Mouse (Mus musculus) heart, embryonic 12.5 days (tissue): ENCODE measurements at regions not wholly inside any gene's neighbourhood (a gene's known extent, or its start where the extent isn't known, plus 50 kb on each side); places are given as distances from the start of the nearest gene placed in this dataset.
"Not testable (repeated sequence)": the region's sequence is repeated elsewhere in the genome, so short reads cannot be mapped to it uniquely, and the experiment has no call there.

ENCODE experiments used
- ATAC-seq: fragments of 200-750 bp; cut with Nextera tagmentation; 2 replicates; pipeline ENCODE4 v1.8.0; 2017; ENCODE audit warnings: moderate TSS enrichment, moderate library complexity; ENCODE audit not compliant: insufficient number of reproducible peaks, low FRiP score
- H3K27ac ChIP-seq: fragments of 300-500 bp; sonication (generic); 2 replicates; pipeline ENCODE4 v1.5.1; 2016; ENCODE audit warnings: mild to moderate bottlenecking, moderate library complexity; ENCODE audit not compliant: poor library complexity, severe bottlenecking
- H3K27me3 ChIP-seq: fragments of 300-500 bp; sonication (generic); replicated peaks from 2 replicates; pipeline ENCODE4 v1.6.1; 2016; ENCODE audit warnings: mild to moderate bottlenecking, moderate library complexity
- H3K36me3 ChIP-seq: fragments of 300-500 bp; sonication (generic); 2 replicates; pipeline ENCODE4 v1.6.1; 2016; ENCODE audit warnings: mild to moderate bottlenecking, moderate library complexity
- H3K4me1 ChIP-seq: fragments of 300-500 bp; sonication (generic); replicated peaks from 2 replicates; pipeline ENCODE4 v1.6.1; 2016; ENCODE audit warnings: mild to moderate bottlenecking
- H3K4me2 ChIP-seq: fragments of 300-500 bp; sonication (generic); 2 replicates; pipeline ENCODE4 v1.6.1; 2016; ENCODE audit warnings: mild to moderate bottlenecking, moderate library complexity
- H3K4me3 ChIP-seq: fragments of 300-500 bp; sonication (generic); 2 replicates; pipeline ENCODE4 v1.5.1; 2016; ENCODE audit warnings: mild to moderate bottlenecking
- H3K9ac ChIP-seq: fragments of 300-500 bp; sonication (generic); 2 replicates; pipeline ENCODE4 v1.6.1; 2016; ENCODE audit warnings: mild to moderate bottlenecking, moderate library complexity
- H3K9me3 ChIP-seq: fragments of 300-500 bp; sonication (generic); replicated peaks from 2 replicates; pipeline ENCODE4 v1.6.1; 2016; ENCODE audit warnings: mild to moderate bottlenecking, moderate library complexity
- WGBS: fragments of 180-500 bp; shearing (Covaris S2); methylation state at CpG from one replicate; pipeline ENCODE4 v1.1.7; 2016; 5-methylcytosine and 5-hydroxymethylcytosine counted together

DNA sequence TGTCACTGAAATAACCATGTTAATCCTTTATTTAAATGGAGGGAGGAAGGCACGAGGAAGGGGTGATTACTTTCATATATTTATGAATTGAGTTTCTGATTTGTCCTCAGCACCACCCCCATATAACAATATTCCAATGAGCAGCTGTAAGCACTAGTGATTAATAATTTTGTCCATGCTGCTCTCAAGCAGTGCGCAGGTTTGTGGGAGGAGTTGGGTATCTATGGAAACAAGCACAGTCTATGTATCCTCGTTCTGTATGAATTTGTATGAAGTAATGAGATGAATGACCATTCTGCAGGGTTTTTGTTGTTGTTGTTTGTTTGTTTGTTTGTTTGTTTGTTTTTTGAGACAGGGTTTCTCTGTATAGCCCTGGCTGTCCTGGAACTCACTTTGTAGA lies 310.6 kb downstream of the Lrrc3b start:
- no peak for ATAC-seq
- Histone ChIP-seq H3K9ac (no peak overlapping the region), H3K4me2 (no peak overlapping the region), H3K27ac (no peak overlapping the region), H3K27me3 (no peaks in the 10 kb centered on the region), H3K4me1 (no peaks in the 10 kb centered on the region), H3K36me3 (no peaks in the 10 kb centered on the region), H3K9me3 (no peaks in the 10 kb centered on the region), H3K4me3 (no peak overlapping the region)
- WGBS, result 73% methylated on average over 3 of the region's 3 CpGs

DNA sequence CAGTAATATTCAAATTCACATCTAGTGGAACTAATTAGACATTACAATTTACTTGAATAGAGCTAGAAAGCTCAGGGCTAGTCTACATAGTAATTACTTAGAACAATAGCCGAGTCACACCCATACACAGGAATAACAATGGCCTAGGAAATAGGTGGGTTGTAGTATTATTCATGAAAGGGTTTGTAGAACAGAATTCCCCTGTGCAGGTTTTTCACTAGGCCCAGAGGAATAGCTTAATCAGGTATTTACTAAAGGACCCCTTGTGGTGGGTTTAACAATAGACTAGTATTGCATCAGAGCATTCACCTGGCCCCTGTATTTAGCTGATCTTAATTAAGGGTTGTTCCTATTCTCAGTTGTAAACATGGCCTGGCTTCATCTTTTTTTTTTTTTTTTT lies 297.9 kb downstream of the Lrrc3b start:
- not testable (repeated sequence) for H3K4me2 ChIP-seq, H3K36me3 ChIP-seq, H3K9me3 ChIP-seq, H3K27ac ChIP-seq, H3K4me3 ChIP-seq, H3K27me3 ChIP-seq, ATAC-seq, H3K4me1 ChIP-seq, H3K9ac ChIP-seq
- WGBS, result 67% methylated on average over 1 of the region's 1 CpGs

DNA sequence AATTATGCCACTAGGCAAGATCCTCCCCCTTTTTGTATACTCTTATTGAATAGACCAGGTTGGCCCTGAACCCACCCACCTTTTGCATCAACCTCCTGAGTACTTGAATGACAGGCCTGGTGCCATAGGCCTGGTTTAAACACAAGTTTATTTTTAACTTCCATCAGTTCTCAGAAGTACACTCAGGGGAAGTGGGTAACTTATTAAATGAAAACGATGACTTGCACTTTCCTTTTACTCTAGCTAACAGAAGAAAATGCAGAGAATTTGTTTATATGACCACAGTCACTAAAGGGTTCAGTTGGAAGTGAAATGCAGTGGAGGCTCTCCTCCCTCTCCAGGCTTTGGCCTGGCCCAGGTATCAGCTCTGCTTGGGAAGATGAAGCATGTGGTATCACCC lies 295.9 kb downstream of the Lrrc3b start:
- 60% methylated on average over 1 of the region's 1 CpGs for WGBS
- H3K9me3 ChIP-seq, result no peaks in the 10 kb centered on the region
- H3K27ac ChIP-seq, result no peak overlapping the region
- no peaks in the 10 kb centered on the region for H3K36me3 ChIP-seq
- no peak overlapping the region for H3K4me3 ChIP-seq
- ATAC-seq, result no peak
- no peaks in the 10 kb centered on the region for H3K4me1 ChIP-seq
- H3K4me2 ChIP-seq, result no peak overlapping the region
- no peaks in the 10 kb centered on the region for H3K27me3 ChIP-seq
- H3K9ac ChIP-seq, result no peak overlapping the region

DNA sequence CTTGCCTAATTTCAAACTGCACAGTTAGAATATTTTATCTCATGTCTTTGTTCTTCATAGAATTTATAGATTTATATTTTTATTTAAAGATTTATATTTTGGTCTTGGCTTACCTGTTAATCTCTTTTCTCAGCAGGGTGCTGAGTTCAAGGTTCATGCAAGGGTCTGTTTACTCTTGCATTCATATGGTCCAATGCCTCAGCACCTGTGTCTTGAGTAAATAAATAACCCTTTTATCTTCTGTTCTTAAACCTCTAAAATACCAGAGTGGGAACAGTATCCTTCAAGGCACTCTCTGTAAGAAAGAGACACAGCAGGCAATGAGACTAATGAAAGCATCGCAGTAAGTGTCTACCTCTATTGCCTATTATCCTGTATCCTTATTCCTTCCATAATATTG lies 290.3 kb downstream of the Lrrc3b start:
- no peak overlapping the region for H3K4me3 ChIP-seq
- no peaks in the 10 kb centered on the region for H3K4me1 ChIP-seq
- H3K27ac ChIP-seq, result no peak overlapping the region
- H3K27me3 ChIP-seq, result no peaks in the 10 kb centered on the region
- 98% methylated on average over 1 of the region's 1 CpGs for WGBS
- no peaks in the 10 kb centered on the region for H3K36me3 ChIP-seq
- H3K9me3 ChIP-seq, result no peaks in the 10 kb centered on the region
- no peak overlapping the region for H3K4me2 ChIP-seq
- H3K9ac ChIP-seq, result no peak overlapping the region
- no peak for ATAC-seq
